Mouse (Mus musculus) hindbrain, postnatal 0 days (tissue): ENCODE results near the gene Mpeg1. TPM values are rescaled to one million over a fixed set of nuclear protein-coding genes. Genes with fewer than 3 reads are reported as not detected.

Experiments used
- ATAC-seq: fragments of 200-750 bp; cut with Nextera tagmentation; 2 replicates; pipeline ENCODE4 v1.8.0; 2017; ENCODE audit warnings: mild to moderate bottlenecking, moderate TSS enrichment, moderate library complexity
- DNase-seq: peaks from one replicate; pipeline ENCODE4 v3.0.0-alpha.2; 2015; ENCODE audit warnings: low spot score
- H3K27ac ChIP-seq: fragments of 300-500 bp; sonication (generic); 2 replicates; pipeline ENCODE4 v1.5.1; 2014; ENCODE audit warnings: mild to moderate bottlenecking
- H3K27me3 ChIP-seq: fragments of 300-500 bp; sonication (generic); 2 replicates; pipeline ENCODE4 v1.6.1; 2014; ENCODE audit warnings: low read length, mixed read lengths; ENCODE audit not compliant: insufficient read depth
- H3K36me3 ChIP-seq: fragments of 300-500 bp; sonication (generic); 2 replicates; pipeline ENCODE4 v1.6.1; 2014; ENCODE audit warnings: low read length, mixed read lengths; ENCODE audit not compliant: insufficient read depth
- H3K4me1 ChIP-seq: fragments of 300-500 bp; sonication (generic); 2 replicates; pipeline ENCODE4 v1.6.1; 2014; ENCODE audit warnings: antibody characterized with exemption, low read length, mixed read lengths; ENCODE audit not compliant: insufficient read depth
- H3K4me2 ChIP-seq: fragments of 300-500 bp; sonication (generic); 2 replicates; pipeline ENCODE4 v1.6.1; 2014; ENCODE audit warnings: low read depth, mild to moderate bottlenecking, low read length, moderate library complexity, mixed read lengths
- H3K4me3 ChIP-seq: fragments of 300-500 bp; sonication (generic); 2 replicates; pipeline ENCODE4 v1.5.1; 2014; ENCODE audit warnings: low read length
- H3K9ac ChIP-seq: fragments of 300-500 bp; sonication (generic); replicated peaks from 2 replicates; pipeline ENCODE4 v1.6.1; 2014; ENCODE audit warnings: mild to moderate bottlenecking, low read length, moderate library complexity, mixed read lengths
- H3K9me3 ChIP-seq: fragments of 300-500 bp; sonication (generic); 2 replicates; pipeline ENCODE4 v1.6.1; 2016; ENCODE audit warnings: low read length, mixed read lengths
- CTCF ChIP-seq: IDR thresholded peaks from 2 replicates; pipeline ENCODE4 v1.5.1; 2016; ENCODE audit warnings: antibody characterized with exemption, control low read depth, low read depth
- WGBS: fragments of 180-500 bp; shearing (Covaris S2); extraction: QIAGEN DNeasy Blood & Tissue Kit; methylation state at CpG from one replicate; pipeline ENCODE4 v1.1.7; 2014; 5-methylcytosine and 5-hydroxymethylcytosine counted together
- polyA plus RNA-seq: library from polyadenylated mRNA; unstranded; fragments of >200 nt; fragmentation: Nextera tagmentation; extraction: Ambion mirVana; gene quantifications from 2 replicates; pipeline ENCODE4 v1.2.1, GENCODE M21; 2015
- total RNA-seq: library from RNA; depleted of rRNA; stranded (reverse); fragments of >200 nt; gene quantifications from 2 replicates; pipeline ENCODE4 v1.2.3, GENCODE M21; 2014; rRNA removed

Gene Mpeg1
- total RNA-seq = 2.5 and 3.1 TPM in 2 replicates
- 1.0 and 1.2 TPM in 2 replicates for polyA plus RNA-seq

DNA sequence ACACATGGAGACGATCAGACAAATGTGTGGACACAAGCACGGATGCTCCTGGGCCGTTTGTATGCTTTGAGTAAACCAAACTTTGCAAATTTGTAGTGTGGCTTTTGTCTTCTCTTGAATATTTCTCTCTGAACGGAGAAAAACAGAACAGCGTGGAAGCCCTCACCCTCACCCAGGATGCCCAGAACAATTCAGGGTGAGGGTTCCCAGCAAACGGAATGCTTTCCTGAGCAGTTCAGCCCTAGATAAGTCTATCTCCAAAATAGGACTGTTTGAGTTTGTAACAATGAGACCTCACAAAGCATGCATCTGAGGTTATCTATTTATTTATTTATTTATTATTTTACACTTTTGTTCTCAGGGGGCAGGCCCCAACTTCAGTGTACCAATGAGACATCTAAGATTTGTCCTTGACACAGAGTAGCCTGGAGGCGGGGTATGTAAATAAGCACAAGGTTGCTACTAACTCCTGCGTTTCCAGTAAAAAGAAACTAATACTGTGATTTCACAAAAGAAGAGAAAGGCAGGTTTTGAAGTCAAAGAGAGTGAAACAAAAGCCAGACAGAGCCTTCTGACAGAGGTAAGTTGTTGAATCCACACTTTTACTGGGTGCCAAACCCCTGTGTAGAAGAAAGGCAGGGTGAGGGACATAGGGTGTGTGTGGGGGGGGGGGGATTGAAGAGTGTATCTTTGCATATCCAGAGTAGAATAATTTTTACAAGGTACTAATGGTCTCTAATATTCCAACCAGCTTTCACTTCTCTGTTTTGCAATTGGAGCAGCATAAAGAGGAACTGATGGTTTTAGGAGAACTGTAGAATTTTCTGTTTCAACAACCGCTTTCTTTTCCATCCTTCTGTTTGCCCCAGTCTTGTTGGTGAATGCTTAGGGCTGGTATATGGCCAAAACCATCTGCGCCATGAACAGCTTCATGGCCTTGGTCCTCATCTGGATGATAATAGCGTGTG is at the start of gene Mpeg1:
Mpeg1 (plus strand) TSS at position 498 of the 968 bp plus-strand sequence.
- H3K27me3 ChIP-seq = no peaks in the 10 kb centered on the region
- WGBS = 82% methylated on average over 11 of the region's 11 CpGs
- no peaks in the 10 kb centered on the region for H3K9me3 ChIP-seq
- no peak within 1 kb of the TSS for H3K27ac ChIP-seq
- H3K36me3 ChIP-seq = peaks cover 3% of the 10 kb centered on the region; the same call in 1 of the 2 replicates
- ATAC-seq = no peak
- no peak within 1 kb of the TSS for H3K4me3 ChIP-seq
- no peak within 1 kb of the TSS for H3K9ac ChIP-seq
- H3K4me2 ChIP-seq = no peak within 1 kb of the TSS
- H3K4me1 ChIP-seq = no peaks in the 10 kb centered on the region
- TF ChIP-seq CTCF = no peak
- no peak for DNase-seq

DNA sequence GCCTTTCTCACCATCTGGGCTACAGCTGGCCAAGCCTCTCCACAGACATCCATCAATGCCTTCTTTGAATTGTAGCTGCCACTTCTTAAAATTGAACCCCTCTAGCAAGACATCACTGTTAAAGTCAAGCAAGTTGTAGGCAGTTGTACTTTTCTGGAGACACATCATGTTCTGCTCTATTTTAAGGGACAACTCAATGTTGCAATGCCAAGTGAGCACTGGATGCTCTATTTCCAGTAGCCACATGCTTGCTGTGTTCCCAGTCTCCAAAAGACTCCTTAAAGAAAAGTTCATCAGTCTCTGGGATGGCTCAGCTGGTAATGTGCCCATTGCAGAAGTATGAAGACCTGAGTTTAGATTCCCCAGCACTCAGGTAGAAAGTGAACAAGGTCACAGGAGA is 46.8 kb upstream of the Mpeg1 start:
- TF ChIP-seq CTCF = no peak
- Histone ChIP-seq H3K4me2 (no peak overlapping the region), H3K27me3 (no peaks in the 10 kb centered on the region), H3K4me3 (no peak overlapping the region), H3K9ac (no peak overlapping the region), H3K4me1 (no peaks in the 10 kb centered on the region), H3K36me3 (no peaks in the 10 kb centered on the region), H3K9me3 (no peaks in the 10 kb centered on the region), H3K27ac (no peak overlapping the region)
- ATAC-seq = no peak
- no peak for DNase-seq

DNA sequence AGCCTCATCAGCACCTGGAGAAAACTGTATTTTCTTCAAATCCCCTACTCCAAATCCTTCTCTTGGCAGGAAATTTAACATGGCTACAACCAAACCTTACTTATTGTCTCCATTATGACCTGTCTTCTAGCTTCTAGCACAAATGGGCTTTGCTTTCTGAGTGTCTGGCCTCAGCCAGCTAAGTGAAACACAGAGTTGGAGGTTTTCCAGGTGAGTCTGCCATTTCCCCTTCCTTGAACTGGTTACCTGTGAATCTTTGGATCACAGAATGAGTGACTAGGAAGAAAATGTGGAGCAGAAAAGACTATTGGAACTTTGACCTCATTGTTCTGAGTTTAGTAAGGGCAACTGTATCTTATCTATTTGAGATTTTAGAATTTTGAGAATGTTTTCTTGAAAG is 43.2 kb upstream of the Mpeg1 start, which contains the start of gene Olfr1441:
Olfr1441 (plus strand) TSS at position 73 of the 400 bp plus-strand sequence.
- ATAC-seq = no peak
- no peak for TF ChIP-seq CTCF
- Histone ChIP-seq H3K9me3 (no peaks in the 10 kb centered on the region), H3K36me3 (no peaks in the 10 kb centered on the region), H3K27ac (no peak within 1 kb of the TSS), H3K4me2 (no peak within 1 kb of the TSS), H3K9ac (no peak within 1 kb of the TSS), H3K4me3 (no peak within 1 kb of the TSS), H3K4me1 (no peaks in the 10 kb centered on the region), H3K27me3 (no peaks in the 10 kb centered on the region)
- DNase-seq = no peak

DNA sequence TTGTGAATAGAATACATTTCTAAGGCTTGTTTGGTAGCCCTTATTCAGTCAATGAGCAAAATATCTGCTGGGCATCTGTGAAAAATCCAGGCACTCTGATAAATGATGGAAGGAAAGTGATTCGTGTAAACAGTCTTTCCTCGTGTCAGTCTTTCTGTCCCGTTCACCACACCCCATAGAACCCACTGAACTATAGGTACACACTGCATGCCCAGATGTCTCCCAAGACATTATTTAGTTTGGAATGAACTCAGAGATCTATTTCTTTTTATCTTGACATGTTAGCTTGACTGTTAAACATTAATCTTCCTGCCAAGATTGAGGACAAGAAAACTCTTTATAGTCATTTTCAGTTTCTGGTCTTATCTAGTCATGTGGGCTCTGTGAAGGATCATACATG is 42.3 kb upstream of the Mpeg1 start:
- Histone ChIP-seq H3K36me3 (no peaks in the 10 kb centered on the region), H3K27ac (no peak overlapping the region), H3K27me3 (no peaks in the 10 kb centered on the region), H3K4me3 (no peak overlapping the region), H3K4me2 (no peak overlapping the region), H3K4me1 (no peaks in the 10 kb centered on the region), H3K9me3 (no peaks in the 10 kb centered on the region), H3K9ac (no peak overlapping the region)
- no peak for ATAC-seq
- 80% methylated on average over 3 of the region's 3 CpGs for WGBS
- TF ChIP-seq CTCF = no peak
- no peak for DNase-seq

DNA sequence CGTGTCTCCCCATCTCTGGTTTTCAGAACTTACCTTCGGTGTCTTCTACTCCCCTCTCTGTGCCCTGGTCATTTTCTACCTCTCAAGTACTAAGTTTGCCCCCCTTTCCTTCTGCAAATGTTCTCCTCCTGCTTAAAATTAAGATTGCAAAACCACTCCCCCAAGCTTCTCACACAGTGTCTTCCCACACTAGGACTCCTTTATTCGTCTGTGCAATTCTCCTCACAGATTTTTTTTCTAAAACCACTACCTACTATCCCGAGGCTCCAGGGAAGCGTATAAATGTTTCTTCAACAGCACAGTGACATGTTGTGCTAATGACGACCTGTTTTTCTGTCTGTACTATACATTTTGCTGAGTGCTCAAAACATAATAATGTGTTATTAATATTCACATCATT is 40.0 kb upstream of the Mpeg1 start:
- no peaks in the 10 kb centered on the region for H3K27me3 ChIP-seq
- no peak overlapping the region for H3K27ac ChIP-seq
- H3K4me3 ChIP-seq = no peak overlapping the region
- no peaks in the 10 kb centered on the region for H3K36me3 ChIP-seq
- no peak overlapping the region for H3K4me2 ChIP-seq
- H3K9me3 ChIP-seq = no peaks in the 10 kb centered on the region
- H3K9ac ChIP-seq = no peak overlapping the region
- H3K4me1 ChIP-seq = no peaks in the 10 kb centered on the region
- 71% methylated on average over 6 of the region's 6 CpGs for WGBS
- TF ChIP-seq CTCF = no peak
- no peak for DNase-seq
- ATAC-seq = no peak

DNA sequence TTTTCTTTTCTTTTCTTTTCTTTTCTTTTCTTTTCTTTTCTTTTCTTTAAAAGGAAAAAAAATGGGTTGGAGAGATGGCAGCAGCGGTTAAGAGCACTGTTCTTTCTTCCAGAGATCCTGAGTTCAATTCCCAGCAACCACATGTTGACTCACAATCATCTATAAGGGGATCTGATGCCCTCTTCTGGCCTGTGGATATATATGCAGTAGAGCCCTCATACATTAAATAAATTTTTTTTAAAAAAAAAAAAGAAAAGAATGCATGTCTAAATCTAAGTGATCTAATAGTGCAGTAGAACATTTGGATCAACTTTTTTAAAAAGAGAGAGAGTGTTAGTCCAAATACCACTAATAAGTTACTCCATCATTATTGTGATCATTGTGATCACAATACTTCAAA is 38.9 kb upstream of the Mpeg1 start:
- H3K27me3 ChIP-seq = no peaks in the 10 kb centered on the region
- H3K36me3 ChIP-seq = no peaks in the 10 kb centered on the region
- H3K4me3 ChIP-seq = no peak overlapping the region
- no peak for TF ChIP-seq CTCF
- H3K4me2 ChIP-seq = no peak overlapping the region
- H3K9me3 ChIP-seq = no peaks in the 10 kb centered on the region
- no peak overlapping the region for H3K9ac ChIP-seq
- no peaks in the 10 kb centered on the region for H3K4me1 ChIP-seq
- ATAC-seq (no peak), DNase-seq (no peak)
- 86% methylated on average over 1 of the region's 1 CpGs for WGBS
- no peak overlapping the region for H3K27ac ChIP-seq

DNA sequence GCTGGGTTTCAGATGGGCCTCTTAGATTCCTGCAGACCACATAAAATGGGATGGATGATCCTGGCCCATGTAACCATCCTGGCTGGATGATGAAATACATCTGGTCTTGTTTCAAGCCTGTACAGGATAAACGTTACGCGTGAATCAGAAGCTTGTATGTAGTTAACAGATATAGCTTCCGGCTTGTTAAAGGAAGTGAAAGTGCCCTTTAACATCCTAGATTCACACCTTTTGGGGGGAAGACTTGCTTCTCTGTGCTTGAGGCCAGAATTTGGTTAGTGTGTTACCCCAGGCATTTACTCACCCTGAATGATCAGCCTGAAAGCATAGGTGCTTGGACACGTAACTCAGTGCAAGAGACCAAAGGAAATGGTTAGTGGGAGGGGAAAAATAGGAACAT is 33.5 kb upstream of the Mpeg1 start:
- Histone ChIP-seq H3K4me3 (no peak overlapping the region), H3K4me1 (no peaks in the 10 kb centered on the region), H3K36me3 (no peaks in the 10 kb centered on the region), H3K27ac (no peak overlapping the region), H3K9me3 (no peaks in the 10 kb centered on the region), H3K4me2 (no peak overlapping the region), H3K9ac (no peak overlapping the region), H3K27me3 (no peaks in the 10 kb centered on the region)
- WGBS = 88% methylated on average over 5 of the region's 5 CpGs
- DNase-seq (no peak), ATAC-seq (no peak)
- TF ChIP-seq CTCF = no peak
